Mouse (Mus musculus): ENCODE data around the gene Gm2916. TPM values are rescaled to one million over a fixed set of nuclear protein-coding genes. Genes with fewer than 3 reads are reported as not detected.
"Not testable (repeated sequence)": the region's sequence is repeated elsewhere in the genome, so short reads cannot be mapped to it uniquely, and the experiment has no call there.

Gm2916 gene
- polyA plus RNA-seq (2014; fragmentation: Nextera tagmentation; extraction: Ambion mirVana), result 0.23 TPM in 1 of 2 replicates, not detected in the other

DNA sequence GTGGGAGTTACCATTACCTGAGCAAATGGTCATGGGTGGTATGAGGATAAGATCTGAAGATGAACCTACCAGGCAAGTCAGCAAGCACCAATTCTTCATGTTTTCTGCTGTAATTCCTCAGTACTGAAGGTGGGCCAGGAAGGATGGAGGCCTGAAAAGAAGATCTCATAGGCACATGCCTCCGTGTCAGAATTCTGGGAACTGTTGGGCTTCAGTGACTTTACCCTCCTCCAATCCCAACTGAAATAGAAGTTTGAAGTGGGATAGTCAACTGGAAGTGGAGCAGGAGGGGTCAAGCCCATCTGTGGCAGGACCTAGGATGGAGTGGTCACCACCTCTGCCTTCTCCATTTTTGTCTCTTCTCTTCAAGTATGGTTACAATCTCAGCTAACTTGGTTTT, at the start of gene Gm2916:
Gene Gm2916 (plus strand): TSS at position 301 of the 400 bp plus-strand sequence.
- H3K4me3 ChIP-seq (replicated peaks; ENCODE audit: low read length); H3K27ac ChIP-seq; ATAC-seq (ENCODE audit: low FRiP score); H3K36me3 ChIP-seq (replicated peaks; ENCODE audit: control insufficient read depth, insufficient read depth); H3K4me2 ChIP-seq (replicated peaks); H3K4me1 ChIP-seq (replicated peaks; ENCODE audit: control insufficient read depth, insufficient read depth, low read length); H3K9me3 ChIP-seq (ENCODE audit: control insufficient read depth, low read length); H3K27me3 ChIP-seq (ENCODE audit: control insufficient read depth, insufficient read depth, low read length); DNase-seq (ENCODE audit: low spot score); H3K9ac ChIP-seq: not testable (repeated sequence)
- no CpG with 5 or more reads among the region's 1 CpGs for WGBS

DNA sequence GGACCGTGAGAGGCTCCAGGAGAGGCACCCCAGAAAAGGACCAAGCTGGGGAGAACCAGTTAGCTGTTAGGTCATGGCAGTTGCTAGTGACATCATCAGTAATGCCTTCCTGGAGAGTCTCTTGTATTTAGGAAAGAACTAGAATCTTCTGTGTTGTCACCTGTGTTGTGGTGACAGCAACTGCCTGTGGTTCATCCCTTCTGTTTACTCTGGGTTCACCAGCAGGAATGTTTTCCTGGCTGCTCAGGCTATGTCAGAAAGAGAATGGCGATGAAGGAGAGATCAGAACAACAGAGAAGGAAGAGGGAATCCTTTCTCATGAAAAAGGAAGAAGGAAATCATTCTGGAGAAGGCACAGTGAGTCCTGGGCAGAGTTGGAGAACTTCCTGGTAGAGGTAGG, 38.0 kb upstream of the Gm2916 start, which contains the start of gene Gm3033:
Gene Gm3033 (plus strand): TSS at position 301 of the 400 bp plus-strand sequence.
- not testable (repeated sequence) for H3K9me3 ChIP-seq (ENCODE audit: control insufficient read depth, low read length); H3K27ac ChIP-seq; H3K36me3 ChIP-seq (replicated peaks; ENCODE audit: control insufficient read depth, insufficient read depth); H3K27me3 ChIP-seq (ENCODE audit: control insufficient read depth, insufficient read depth, low read length); H3K9ac ChIP-seq; H3K4me3 ChIP-seq (replicated peaks; ENCODE audit: low read length); H3K4me1 ChIP-seq (replicated peaks; ENCODE audit: control insufficient read depth, insufficient read depth, low read length); H3K4me2 ChIP-seq (replicated peaks); ATAC-seq (ENCODE audit: low FRiP score); DNase-seq (ENCODE audit: low spot score)
- no CpG with 5 or more reads among the region's 2 CpGs for WGBS

DNA sequence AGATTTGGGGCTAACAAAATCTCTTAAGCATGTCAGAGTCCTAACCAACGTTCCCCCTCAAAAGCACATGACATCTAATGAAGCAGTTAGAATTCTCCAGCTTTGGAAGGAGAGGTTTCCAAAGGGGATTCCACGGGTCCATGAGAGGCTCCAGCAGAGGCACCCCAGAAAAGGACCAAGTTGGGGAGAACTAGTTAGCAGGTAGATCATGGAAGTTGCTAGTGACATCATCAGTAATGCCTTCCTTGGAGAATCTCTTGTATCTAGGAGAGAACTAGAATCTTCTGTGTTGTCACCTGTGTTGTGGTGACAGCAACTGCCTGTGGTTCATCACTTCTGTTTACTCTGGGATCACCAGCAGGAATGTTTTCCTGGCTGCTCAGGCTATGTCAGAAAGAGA, 47.5 kb downstream of the Gm2916 start, which contains the start of gene Gm3029:
Gene Gm3029 (plus strand): TSS at position 301 of the 400 bp plus-strand sequence.
- WGBS, result no CpG with 5 or more reads among the region's 2 CpGs
- not testable (repeated sequence) for H3K4me2 ChIP-seq (replicated peaks); DNase-seq (ENCODE audit: low spot score); H3K36me3 ChIP-seq (replicated peaks; ENCODE audit: control insufficient read depth, insufficient read depth); H3K9me3 ChIP-seq (ENCODE audit: control insufficient read depth, low read length); H3K9ac ChIP-seq; H3K4me1 ChIP-seq (replicated peaks; ENCODE audit: control insufficient read depth, insufficient read depth, low read length); H3K27me3 ChIP-seq (ENCODE audit: control insufficient read depth, insufficient read depth, low read length); H3K27ac ChIP-seq; H3K4me3 ChIP-seq (replicated peaks; ENCODE audit: low read length); ATAC-seq (ENCODE audit: low FRiP score)

DNA sequence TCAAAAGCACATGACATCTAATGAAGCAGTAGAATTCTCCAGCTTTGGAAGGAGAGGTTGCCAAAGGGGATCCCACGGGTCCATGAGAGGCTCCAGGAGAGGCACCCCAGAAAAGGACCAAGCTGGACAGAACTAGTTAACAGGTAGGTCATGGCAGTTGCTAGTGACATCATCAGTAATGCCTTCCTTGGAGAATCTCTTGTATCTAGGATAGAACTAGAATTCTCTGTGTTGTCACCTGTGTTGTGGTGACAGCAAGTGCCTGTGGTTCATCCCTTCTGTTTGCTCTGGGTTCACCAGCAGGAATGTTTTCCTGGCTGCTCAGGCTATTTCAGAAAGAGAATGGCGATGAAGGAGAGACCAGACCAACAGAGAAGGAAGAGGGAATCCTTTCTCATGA, 79.3 kb downstream of the Gm2916 start, which contains the start of gene Gm3095:
Gene Gm3095 (plus strand): TSS at position 301 of the 400 bp plus-strand sequence.
- H3K4me2 ChIP-seq (replicated peaks); H3K9me3 ChIP-seq (ENCODE audit: control insufficient read depth, low read length); H3K4me3 ChIP-seq (replicated peaks; ENCODE audit: low read length); H3K27ac ChIP-seq; ATAC-seq (ENCODE audit: low FRiP score); H3K27me3 ChIP-seq (ENCODE audit: control insufficient read depth, insufficient read depth, low read length); H3K36me3 ChIP-seq (replicated peaks; ENCODE audit: control insufficient read depth, insufficient read depth); H3K9ac ChIP-seq; H3K4me1 ChIP-seq (replicated peaks; ENCODE audit: control insufficient read depth, insufficient read depth, low read length); DNase-seq (ENCODE audit: low spot score): not testable (repeated sequence)
- no CpG with 5 or more reads among the region's 2 CpGs for WGBS

Other genes starting within 250 kb of the Gm2916 start
- not detected in 2 replicates for gene Gm3012, start 249.7 kb upstream of the Gm2916 start, polyA plus RNA-seq (2014; fragmentation: Nextera tagmentation; extraction: Ambion mirVana)
- gene Gm3020, start 232.1 kb upstream of the Gm2916 start, polyA plus RNA-seq (2014; fragmentation: Nextera tagmentation; extraction: Ambion mirVana), result 21.5 and 21.7 TPM in 2 replicates
- 0.27 TPM in 1 of 2 replicates, not detected in the other for gene Gm3043, start 195.4 kb upstream of the Gm2916 start, polyA plus RNA-seq (2014; fragmentation: Nextera tagmentation; extraction: Ambion mirVana)
- gene Gm3002, start 74.1 kb upstream of the Gm2916 start, polyA plus RNA-seq (2014; fragmentation: Nextera tagmentation; extraction: Ambion mirVana), result 4.8 and 5.3 TPM in 2 replicates
- gene Gm3033, start 37.9 kb upstream of the Gm2916 start, polyA plus RNA-seq (2014; fragmentation: Nextera tagmentation; extraction: Ambion mirVana), result not detected in 2 replicates
- not detected in 2 replicates for gene Gm3029, start 47.6 kb downstream of the Gm2916 start, polyA plus RNA-seq (2014; fragmentation: Nextera tagmentation; extraction: Ambion mirVana)
- 2.2 TPM in 2 replicates for gene Gm3095, start 79.4 kb downstream of the Gm2916 start, polyA plus RNA-seq (2014; fragmentation: Nextera tagmentation; extraction: Ambion mirVana)
- gene Gm3099, start 114.2 kb downstream of the Gm2916 start, polyA plus RNA-seq (2014; fragmentation: Nextera tagmentation; extraction: Ambion mirVana), result not detected in 2 replicates
- 4.1 and 4.7 TPM in 2 replicates for gene Gm5796, start 139.8 kb downstream of the Gm2916 start, polyA plus RNA-seq (2014; fragmentation: Nextera tagmentation; extraction: Ambion mirVana)
- gene Gm3115, start 199.9 kb downstream of the Gm2916 start, polyA plus RNA-seq (2014; fragmentation: Nextera tagmentation; extraction: Ambion mirVana), result not detected in 2 replicates
- 5.2 and 6.4 TPM in 2 replicates for gene Gm8108, start 226.4 kb downstream of the Gm2916 start, polyA plus RNA-seq (2014; fragmentation: Nextera tagmentation; extraction: Ambion mirVana)